Mouse (Mus musculus) midbrain, embryonic 13.5 days (tissue): ENCODE results near the gene Ccr10. TPM values are rescaled to one million over a fixed set of nuclear protein-coding genes. Genes with fewer than 3 reads are reported as not detected.
"Not testable (repeated sequence)": the region's sequence is repeated elsewhere in the genome, so short reads cannot be mapped to it uniquely, and the experiment has no call there.

Source experiments
- ATAC-seq: fragments of 200-750 bp; cut with Nextera tagmentation; 2 replicates; pipeline ENCODE4 v1.8.0; 2017; ENCODE audit warnings: mild to moderate bottlenecking, moderate TSS enrichment, moderate library complexity
- H3K27ac ChIP-seq: fragments of 300-500 bp; sonication (generic); 2 replicates; pipeline ENCODE4 v1.5.1; 2015; ENCODE audit warnings: inconsistent platforms, mild to moderate bottlenecking, moderate library complexity
- H3K27me3 ChIP-seq: fragments of 300-500 bp; sonication (generic); 2 replicates; pipeline ENCODE4 v1.6.1; 2015; ENCODE audit warnings: mild to moderate bottlenecking, inconsistent platforms
- H3K36me3 ChIP-seq: fragments of 300-500 bp; sonication (generic); 2 replicates; pipeline ENCODE4 v1.6.1; 2015; ENCODE audit warnings: mild to moderate bottlenecking, inconsistent platforms
- H3K4me1 ChIP-seq: fragments of 300-500 bp; sonication (generic); replicated peaks from 2 replicates; pipeline ENCODE4 v1.6.1; 2015; ENCODE audit warnings: inconsistent platforms
- H3K4me2 ChIP-seq: fragments of 300-500 bp; sonication (generic); replicated peaks from 2 replicates; pipeline ENCODE4 v1.6.1; 2015; ENCODE audit warnings: moderate library complexity, mild to moderate bottlenecking, inconsistent platforms
- H3K4me3 ChIP-seq: fragments of 300-500 bp; sonication (generic); replicated peaks from 2 replicates; pipeline ENCODE4 v1.5.1; 2015; ENCODE audit warnings: mild to moderate bottlenecking, inconsistent platforms
- H3K9ac ChIP-seq: fragments of 300-500 bp; sonication (generic); replicated peaks from 2 replicates; pipeline ENCODE4 v1.6.1; 2015; ENCODE audit warnings: mild to moderate bottlenecking, inconsistent platforms
- H3K9me3 ChIP-seq: fragments of 300-500 bp; sonication (generic); 2 replicates; pipeline ENCODE4 v1.6.1; 2016; ENCODE audit warnings: mild to moderate bottlenecking, inconsistent platforms
- WGBS: fragments of 180-500 bp; shearing (Covaris S2); methylation state at CpG from one replicate; pipeline ENCODE4 v1.1.7; 2015; 5-methylcytosine and 5-hydroxymethylcytosine counted together
- polyA plus RNA-seq: library from polyadenylated mRNA; unstranded; fragments of >200 nt; fragmentation: Nextera tagmentation; extraction: Ambion mirVana; gene quantifications from 2 replicates; pipeline ENCODE4 v1.2.1, GENCODE M21; 2015

Ccr10 gene
- polyA plus RNA-seq, 1 experiment from 2014 or later = 0.38 TPM

- Histone ChIP-seq H3K27me3 (peaks cover 76% of the 10 kb centered on the region), H3K9me3 (no peaks in the 10 kb centered on the region), H3K27ac (no peak overlapping the region), H3K4me2 (peak overlapping the region; percentile 91; the same call in 1 of the 2 replicates), H3K9ac (no peak overlapping the region), H3K4me1 (peaks cover 56% of the 10 kb centered on the region), H3K36me3 (peaks cover 25% of the 10 kb centered on the region), H3K4me3 (no peak overlapping the region)
- 61% methylated on average over 18 of the region's 18 CpGs for WGBS
- no peak for ATAC-seq
Measured at GRCm38 (mm10) chr11:101168301-101168980, 6.8 kb downstream of the Ccr10 start.

- ATAC-seq = no peak
- 45% methylated on average over 8 of the region's 8 CpGs for WGBS
- Histone ChIP-seq H3K4me1 (peaks cover 51% of the 10 kb centered on the region), H3K9me3 (no peaks in the 10 kb centered on the region), H3K27me3 (peaks cover 76% of the 10 kb centered on the region), H3K4me3 (no peak overlapping the region), H3K27ac (no peak overlapping the region), H3K36me3 (peaks cover 27% of the 10 kb centered on the region), H3K9ac (no peak overlapping the region), H3K4me2 (no peak overlapping the region)
Measured at GRCm38 (mm10) chr11:101167963-101168300, 7.3 kb downstream of the Ccr10 start.

- no peak overlapping the region for H3K27ac ChIP-seq
- no peak for ATAC-seq
- H3K4me3 ChIP-seq = no peak overlapping the region
- no peaks in the 10 kb centered on the region for H3K9me3 ChIP-seq
- peaks cover 47% of the 10 kb centered on the region for H3K4me1 ChIP-seq
- H3K36me3 ChIP-seq = peaks cover 32% of the 10 kb centered on the region
- no peak overlapping the region for H3K9ac ChIP-seq
- H3K4me2 ChIP-seq = no peak overlapping the region
- 45% methylated on average over 19 of the region's 19 CpGs for WGBS
- peaks cover 80% of the 10 kb centered on the region for H3K27me3 ChIP-seq
Measured at GRCm38 (mm10) chr11:101167211-101167962, 7.9 kb downstream of the Ccr10 start.

GRCm38 (mm10) chr11:101166357-101166756, 8.9 kb downstream of the Ccr10 start:
- Histone ChIP-seq H3K36me3 (peaks cover 41% of the 10 kb centered on the region), H3K4me3 (no peak overlapping the region), H3K27ac (no peak overlapping the region), H3K27me3 (peaks cover 90% of the 10 kb centered on the region), H3K9ac (no peak overlapping the region), H3K4me1 (peaks cover 38% of the 10 kb centered on the region), H3K4me2 (no peak overlapping the region), H3K9me3 (no peaks in the 10 kb centered on the region)
- no peak for ATAC-seq
- 44% methylated on average over 14 of the region's 14 CpGs for WGBS

- peak overlapping the region; percentile 30; the same call in 1 of the 2 replicates for H3K4me3 ChIP-seq
- 13% methylated on average over 35 of the region's 35 CpGs for WGBS
- no peak overlapping the region; the same call in 1 of the 2 replicates for H3K9ac ChIP-seq
- no peak for ATAC-seq
- peaks cover 46% of the 10 kb centered on the region for H3K36me3 ChIP-seq
- H3K4me1 ChIP-seq = peaks cover 30% of the 10 kb centered on the region
- no peak overlapping the region for H3K4me2 ChIP-seq
- no peak overlapping the region for H3K27ac ChIP-seq
- no peaks in the 10 kb centered on the region for H3K9me3 ChIP-seq
- H3K27me3 ChIP-seq = peaks cover 92% of the 10 kb centered on the region
Measured at GRCm38 (mm10) chr11:101164677-101165580, 10.3 kb downstream of the Ccr10 start.

- 7% methylated on average over 21 of the region's 21 CpGs for WGBS
- H3K27ac ChIP-seq = no peak overlapping the region
- peaks cover 24% of the 10 kb centered on the region for H3K4me1 ChIP-seq
- peaks cover 46% of the 10 kb centered on the region for H3K36me3 ChIP-seq
- no peak for ATAC-seq
- H3K9ac ChIP-seq = peak overlapping the region; percentile 49; the same call in 1 of the 2 replicates
- H3K9me3 ChIP-seq = no peaks in the 10 kb centered on the region
- H3K4me2 ChIP-seq = peak overlapping the region; percentile 47
- peaks cover 86% of the 10 kb centered on the region for H3K27me3 ChIP-seq
- peak overlapping the region; percentile 30 for H3K4me3 ChIP-seq
Measured at GRCm38 (mm10) chr11:101164351-101164665, 10.9 kb downstream of the Ccr10 start.

- H3K4me3 ChIP-seq = peak overlapping the region; percentile 30
- H3K4me1 ChIP-seq = peaks cover 18% of the 10 kb centered on the region
- peak overlapping the region; percentile 49; the same call in 1 of the 2 replicates for H3K9ac ChIP-seq
- H3K36me3 ChIP-seq = peaks cover 46% of the 10 kb centered on the region
- peak overlapping the region; percentile 47 for H3K4me2 ChIP-seq
- WGBS = 9% methylated on average over 49 of the region's 49 CpGs
- peak; percentile 41; the same call in 1 of the 2 replicates for ATAC-seq
- H3K27ac ChIP-seq = no peak overlapping the region
- H3K9me3 ChIP-seq = no peaks in the 10 kb centered on the region
- H3K27me3 ChIP-seq = peaks cover 84% of the 10 kb centered on the region
Measured at GRCm38 (mm10) chr11:101163476-101164350, 11.5 kb downstream of the Ccr10 start.

GRCm38 (mm10) chr11:101162772-101163171, 12.5 kb downstream of the Ccr10 start:
- no peak for ATAC-seq
- H3K4me2 ChIP-seq = no peak overlapping the region
- H3K9me3 ChIP-seq = no peaks in the 10 kb centered on the region
- peaks cover 82% of the 10 kb centered on the region for H3K27me3 ChIP-seq
- peaks cover 11% of the 10 kb centered on the region for H3K4me1 ChIP-seq
- H3K36me3 ChIP-seq = peaks cover 45% of the 10 kb centered on the region
- H3K27ac ChIP-seq = no peak overlapping the region
- H3K4me3 ChIP-seq = no peak overlapping the region
- H3K9ac ChIP-seq = no peak overlapping the region
- WGBS = 43% methylated on average over 5 of the region's 5 CpGs

- H3K9ac ChIP-seq = no peak overlapping the region
- peaks cover 40% of the 10 kb centered on the region for H3K36me3 ChIP-seq
- ATAC-seq = no peak
- WGBS = 62% methylated on average over 5 of the region's 5 CpGs
- H3K27ac ChIP-seq = no peak overlapping the region
- H3K4me2 ChIP-seq = no peak overlapping the region
- peaks cover 11% of the 10 kb centered on the region for H3K4me1 ChIP-seq
- no peak overlapping the region for H3K4me3 ChIP-seq
- H3K27me3 ChIP-seq = peaks cover 82% of the 10 kb centered on the region
- no peaks in the 10 kb centered on the region for H3K9me3 ChIP-seq
Measured at GRCm38 (mm10) chr11:101162301-101162700, 12.9 kb downstream of the Ccr10 start.

GRCm38 (mm10) chr11:101161551-101161950, 13.7 kb downstream of the Ccr10 start:
- peaks cover 75% of the 10 kb centered on the region for H3K27me3 ChIP-seq

GRCm38 (mm10) chr11:101160981-101161505, 14.2 kb downstream of the Ccr10 start:
- Histone ChIP-seq H3K36me3 (peaks cover 30% of the 10 kb centered on the region), H3K4me1 (peaks cover 17% of the 10 kb centered on the region), H3K27me3 (peaks cover 70% of the 10 kb centered on the region)
- 83% methylated on average over 8 of the region's 8 CpGs for WGBS
- not testable (repeated sequence) for H3K9ac ChIP-seq, ATAC-seq, H3K9me3 ChIP-seq, H3K27ac ChIP-seq, H3K4me2 ChIP-seq, H3K4me3 ChIP-seq

More at GRCm38 (mm10) chr11:101161551-101161950, 13.7 kb downstream of the Ccr10 start:
- Histone ChIP-seq H3K9me3 (no peaks in the 10 kb centered on the region), H3K4me1 (peaks cover 12% of the 10 kb centered on the region), H3K4me3 (no peak overlapping the region), H3K36me3 (peaks cover 34% of the 10 kb centered on the region), H3K9ac (no peak overlapping the region), H3K27ac (no peak overlapping the region), H3K4me2 (no peak overlapping the region)
- WGBS = 85% methylated on average over 15 of the region's 15 CpGs
- ATAC-seq = no peak
